10 mouse cellular contexts compared by ENCODE assay signal in genomic region chr14:24501256-24501655, GRCm38 (mm10). TPM values are rescaled to one million over a fixed set of nuclear protein-coding genes. Genes with fewer than 3 reads are reported as not detected.
A peak's percentile ranks its signal among the peaks of the same experiment; 100 is the strongest.
DNase-seq lines count a peak whose midpoint lies in the region; ATAC-seq and TF ChIP-seq lines count a peak whose summit lies in the region.
"Had no signal": no experiment of that assay in that cellular context is flagged by ENCODE, and none has a peak within 500 bp of the region (broad histone marks: within the 10 kb centered on the region; RNA-seq: fewer than 3 reads in every experiment).

No protein-coding gene starts in this region.

- no peak overlapping the region for H3K4me2 ChIP-seq in forebrain, embryonic 11.5 days (ENCODE audit: low read depth, low read length, severe bottlenecking)
- no peak overlapping the region for H3K4me2 ChIP-seq in intestine, embryonic 15.5 days (replicated peaks)
- no peak overlapping the region; the same call in 1 of the 2 replicates for H3K4me2 ChIP-seq in neural tube, embryonic 15.5 days

- no peak for TF ChIP-seq CTCF in layer of hippocampus, adult 2 months (conservative IDR thresholded peaks at IDR 0.05)

- WGBS in forebrain, embryonic 11.5 days: 61% methylated on average over 4 of the region's 4 CpGs
- WGBS in intestine, embryonic 15.5 days: 50% methylated on average over 4 of the region's 4 CpGs
- 25% methylated on average over 4 of the region's 4 CpGs for WGBS in neural tube, embryonic 15.5 days

- ATAC-seq in forebrain, embryonic 11.5 days (replicated peaks; ENCODE audit: low FRiP score): no peak
- ATAC-seq in intestine, embryonic 15.5 days: no peak
- no peak for ATAC-seq in neural tube, embryonic 15.5 days (ENCODE audit: low FRiP score)
- ATAC-seq: Patski had no signal

- H3K27me3 ChIP-seq in forebrain, embryonic 11.5 days (ENCODE audit: control insufficient read depth, insufficient read depth, low read length): no peaks in the 10 kb centered on the region
- no peaks in the 10 kb centered on the region for H3K27me3 ChIP-seq in intestine, embryonic 15.5 days (replicated peaks)
- H3K27me3 ChIP-seq in neural tube, embryonic 15.5 days (replicated peaks): no peaks in the 10 kb centered on the region
- H3K27me3 ChIP-seq: liver, embryonic 15.5 days; Patski had no signal

- peak overlapping the region; percentile 54 for H3K9ac ChIP-seq in forebrain, embryonic 11.5 days (ENCODE audit: low read length)
- 0 out of 2 replicates have a peak overlapping the region, but pooled peaks have one; percentile 20 for H3K9ac ChIP-seq in intestine, embryonic 15.5 days
- peak overlapping the region; percentile 41 for H3K9ac ChIP-seq in neural tube, embryonic 15.5 days (replicated peaks)
- H3K9ac ChIP-seq: liver, embryonic 15.5 days had no signal

- peak overlapping the region; percentile 89 for H3K27ac ChIP-seq in layer of hippocampus, adult 2 months
- H3K27ac ChIP-seq in forebrain, embryonic 11.5 days (ENCODE audit: low read depth, low read length): peak overlapping the region; percentile 79
- H3K27ac ChIP-seq in intestine, embryonic 15.5 days: peak overlapping the region; percentile 66; the same call in 1 of the 2 replicates
- H3K27ac ChIP-seq in neural tube, embryonic 15.5 days (replicated peaks): peak overlapping the region; percentile 90
- H3K27ac ChIP-seq: liver, embryonic 15.5 days had no signal

- H3K4me3 ChIP-seq in layer of hippocampus, adult 2 months: no peak overlapping the region
- H3K4me3 ChIP-seq in forebrain, embryonic 11.5 days (ENCODE audit: low read depth, low read length): no peak overlapping the region
- H3K4me3 ChIP-seq in intestine, embryonic 15.5 days (replicated peaks): no peak overlapping the region
- no peak overlapping the region for H3K4me3 ChIP-seq in neural tube, embryonic 15.5 days (replicated peaks)
- H3K4me3 ChIP-seq: liver, embryonic 15.5 days had no signal

- no peak for DNase-seq in layer of hippocampus, adult 2 months (ENCODE audit: low spot score in 2 of 2)
- no peak for DNase-seq in layer of hippocampus, postnatal 14 days (ENCODE audit: low spot score in 2 of 2)
- DNase-seq in forebrain, embryonic 11.5 days (ENCODE audit: low spot score): no peak
- no peak for DNase-seq in frontal cortex, adult 2 months (ENCODE audit: extremely low spot score in 1 of 2, low spot score in 1 of 2)
- no peak for DNase-seq in urinary bladder, postnatal 25 days (ENCODE audit: low spot score)
- no peak for DNase-seq in yolk sac, embryonic 10.5 days (ENCODE audit: low spot score)

- H3K9me3 ChIP-seq in forebrain, embryonic 11.5 days (ENCODE audit: control insufficient read depth, low read length): no peaks in the 10 kb centered on the region
- no peaks in the 10 kb centered on the region for H3K9me3 ChIP-seq in intestine, embryonic 15.5 days
- H3K9me3 ChIP-seq in neural tube, embryonic 15.5 days (replicated peaks): no peaks in the 10 kb centered on the region
- H3K9me3 ChIP-seq: liver, embryonic 15.5 days had no signal

- peaks cover 8% of the 10 kb centered on the region; the same call in 1 of the 2 replicates for H3K4me1 ChIP-seq in forebrain, embryonic 11.5 days (replicated peaks; ENCODE audit: control insufficient read depth, insufficient read depth, low read length)
- peaks cover 5% of the 10 kb centered on the region for H3K4me1 ChIP-seq in intestine, embryonic 15.5 days (replicated peaks)
- H3K4me1 ChIP-seq in neural tube, embryonic 15.5 days: peaks cover 15% of the 10 kb centered on the region

- peaks cover 10% of the 10 kb centered on the region; the same call in 1 of the 2 replicates for H3K36me3 ChIP-seq in forebrain, embryonic 11.5 days (ENCODE audit: control insufficient read depth, insufficient read depth, low read length)
- H3K36me3 ChIP-seq in intestine, embryonic 15.5 days: peaks cover 26% of the 10 kb centered on the region
- peaks cover 29% of the 10 kb centered on the region for H3K36me3 ChIP-seq in neural tube, embryonic 15.5 days

RNA-seq across cellular contexts. Expression of gene Rps24, which starts 14.3 kb away (rescaled TPM):
- total RNA-seq in layer of hippocampus, adult 2 months (2021): 100 to 1,000 TPM; 789 to 821 TPM
- total RNA-seq in layer of hippocampus, postnatal 14 days (2021): 100 to 1,000 TPM; 725 to 729 TPM
- 939 and 1,035 TPM in 2 replicates for polyA plus RNA-seq in forebrain, embryonic 11.5 days (2014; fragmentation: Nextera tagmentation; extraction: Ambion mirVana)
- polyA plus RNA-seq in intestine, embryonic 15.5 days (2015; fragmentation: Nextera tagmentation; extraction: Ambion mirVana): 852 and 1,015 TPM in 2 replicates
- polyA plus RNA-seq in neural tube, embryonic 15.5 days (2015; fragmentation: Nextera tagmentation; extraction: Ambion mirVana): 573 and 590 TPM in 2 replicates
- 1,392 and 1,543 TPM in 2 replicates for polyA plus RNA-seq in frontal cortex, adult 2 months (2012; rRNA removed)

RNA-seq across cellular contexts. Expression of gene Polr3a, which starts 14.4 kb away (rescaled TPM):
- 10 to 100 TPM; 37.9 to 38.5 TPM for total RNA-seq in layer of hippocampus, adult 2 months (2021)
- 10 to 100 TPM; 30.1 to 35.6 TPM for total RNA-seq in layer of hippocampus, postnatal 14 days (2021)
- polyA plus RNA-seq in forebrain, embryonic 11.5 days (2014; fragmentation: Nextera tagmentation; extraction: Ambion mirVana): 20.1 and 21.1 TPM in 2 replicates
- 14.0 and 15.4 TPM in 2 replicates for polyA plus RNA-seq in intestine, embryonic 15.5 days (2015; fragmentation: Nextera tagmentation; extraction: Ambion mirVana)
- 16.2 and 17.5 TPM in 2 replicates for polyA plus RNA-seq in neural tube, embryonic 15.5 days (2015; fragmentation: Nextera tagmentation; extraction: Ambion mirVana)
- polyA plus RNA-seq in frontal cortex, adult 2 months (2012; rRNA removed): 16.5 and 19.0 TPM in 2 replicates
